Mouse (Mus musculus) heart, adult 8-10 months (tissue): ENCODE data around the gene Pcp2. TPM values are rescaled to one million over a fixed set of nuclear protein-coding genes. Genes with fewer than 3 reads are reported as not detected.
A peak's percentile ranks its signal among the peaks of the same experiment; 100 is the strongest.
"Not testable (repeated sequence)": the region's sequence is repeated elsewhere in the genome, so short reads cannot be mapped to it uniquely, and the experiment has no call there.

Source experiments
- DNase-seq: peaks from one replicate; pipeline ENCODE4 v3.0.0; 2022; ENCODE audit warnings: low spot score
- total RNA-seq, 4 experiments: library from RNA; stranded (reverse); gene quantifications; 2 replicates each; pipeline ENCODE4 v1.2.4; 2022

Pcp2 gene
- total RNA-seq, 4 experiments from 2014 or later: not detected

DNA sequence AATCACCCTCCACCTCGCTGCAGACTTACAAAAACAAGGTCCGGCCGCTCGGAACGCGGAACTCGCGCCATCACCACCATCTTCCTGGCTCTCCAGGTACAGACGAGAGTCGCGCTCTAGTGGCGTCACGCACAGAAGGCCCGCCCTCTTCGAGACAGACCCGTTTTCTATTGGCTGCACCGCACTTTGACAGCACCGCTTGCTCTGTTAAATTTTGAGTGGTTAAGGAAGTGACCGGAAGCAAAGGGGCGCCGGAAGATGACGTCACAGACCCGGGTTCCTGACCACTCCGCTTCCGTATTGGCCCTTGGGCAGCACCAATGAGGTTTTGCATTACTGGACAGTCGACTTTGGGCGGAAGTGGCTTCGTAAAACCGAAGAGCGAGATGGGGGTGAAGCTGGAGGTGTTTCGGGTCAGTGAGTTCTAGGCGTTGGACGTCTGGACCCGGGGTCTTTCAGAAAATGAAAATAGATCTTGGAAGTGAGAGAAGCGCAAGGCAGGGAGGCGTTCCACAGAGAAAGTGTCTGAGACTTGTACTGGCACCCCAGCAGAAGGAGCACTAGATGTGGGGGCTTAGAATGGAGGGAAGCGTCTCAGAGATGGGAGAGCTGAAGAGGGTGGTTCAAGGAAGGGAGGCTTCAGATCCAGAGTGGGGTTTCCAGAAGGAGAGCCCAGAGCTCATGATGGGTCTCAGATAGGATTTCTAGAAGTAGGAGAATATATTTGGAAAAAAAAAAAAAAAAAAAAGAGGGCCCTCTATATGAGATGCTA is 4.0 kb downstream of the Pcp2 start, which contains the start of the genes Xab2 and Pet100:
TSS of gene Xab2 (minus strand) at position 118 of the 772 bp plus-strand sequence.
TSS of gene Pet100 (plus strand) at position 350 of the 772 bp plus-strand sequence.
- peak; percentile 100 for DNase-seq

DNA sequence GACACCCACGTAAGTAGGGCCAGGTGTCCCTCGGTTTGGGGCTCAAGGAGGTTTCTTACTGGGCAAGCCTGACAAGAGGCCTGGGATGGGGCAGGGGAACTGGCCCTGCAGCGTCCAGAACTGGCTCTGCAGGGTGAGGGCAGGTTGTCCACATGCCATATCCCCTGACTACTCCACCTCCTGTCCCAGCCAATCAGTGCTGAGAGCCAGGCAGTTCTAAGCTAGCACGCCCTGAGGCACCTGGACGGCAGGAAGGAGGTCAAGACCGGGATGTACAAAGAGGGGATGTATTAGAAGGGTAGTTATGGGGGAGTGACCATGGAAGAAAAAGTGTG is 15.6 kb downstream of the Pcp2 start:
- no peak for DNase-seq

DNA sequence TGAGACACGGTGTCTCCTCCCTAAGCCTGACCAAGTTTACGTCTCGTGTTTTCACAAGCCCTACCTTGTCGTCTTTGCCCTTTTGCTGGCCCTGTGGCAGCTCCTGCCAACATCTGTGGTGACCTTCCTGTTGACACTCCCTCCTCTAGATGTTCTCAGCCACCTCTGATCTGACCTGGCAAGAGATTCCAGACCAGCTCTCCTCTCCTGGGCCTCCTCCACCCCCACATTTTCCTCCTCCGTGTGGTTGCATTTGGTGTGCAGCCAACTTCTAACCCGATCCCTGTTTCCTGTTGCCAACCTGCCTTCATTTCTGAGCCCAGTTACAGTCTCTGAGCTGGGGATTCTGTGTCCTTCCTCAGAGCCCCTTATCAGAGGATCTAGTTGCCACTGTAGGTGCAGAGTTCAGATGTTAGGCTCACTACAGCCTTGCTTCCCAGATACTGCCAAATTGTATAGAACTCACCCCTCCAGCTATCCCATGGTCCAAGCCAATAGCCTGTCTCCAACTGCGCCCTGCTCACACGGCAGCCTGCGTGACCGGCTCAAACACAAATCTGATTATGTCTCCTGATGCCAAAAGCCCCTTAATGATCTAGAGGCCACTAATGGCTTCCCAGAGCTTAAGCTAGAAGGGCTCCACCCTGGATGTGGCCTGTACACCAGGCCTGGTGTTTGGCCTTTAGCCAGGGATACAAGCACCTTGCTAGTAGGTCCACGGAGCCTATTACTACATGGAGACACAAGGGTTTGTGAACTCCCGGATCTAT is 16.1 kb downstream of the Pcp2 start:
- DNase-seq: no peak

DNA sequence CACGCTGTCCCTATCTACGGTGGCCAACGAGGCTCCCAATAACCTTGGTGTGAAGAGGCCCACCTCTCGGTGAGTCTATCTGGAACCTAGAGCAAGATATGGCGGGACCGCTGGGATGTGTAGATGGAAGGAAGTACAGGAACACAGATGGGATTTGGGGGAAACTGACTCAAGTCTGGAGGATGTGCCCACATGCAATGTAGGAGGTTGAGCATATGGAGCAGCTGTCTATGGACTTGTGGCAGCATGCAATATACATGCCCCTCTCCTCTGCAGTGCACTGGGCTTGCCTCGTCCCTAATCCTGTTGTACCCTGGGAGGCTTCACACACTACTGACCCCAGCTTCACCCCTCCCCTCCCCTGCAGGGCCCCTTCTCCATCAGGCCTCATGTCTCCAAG is 17.5 kb downstream of the Pcp2 start:
- no peak for DNase-seq

DNA sequence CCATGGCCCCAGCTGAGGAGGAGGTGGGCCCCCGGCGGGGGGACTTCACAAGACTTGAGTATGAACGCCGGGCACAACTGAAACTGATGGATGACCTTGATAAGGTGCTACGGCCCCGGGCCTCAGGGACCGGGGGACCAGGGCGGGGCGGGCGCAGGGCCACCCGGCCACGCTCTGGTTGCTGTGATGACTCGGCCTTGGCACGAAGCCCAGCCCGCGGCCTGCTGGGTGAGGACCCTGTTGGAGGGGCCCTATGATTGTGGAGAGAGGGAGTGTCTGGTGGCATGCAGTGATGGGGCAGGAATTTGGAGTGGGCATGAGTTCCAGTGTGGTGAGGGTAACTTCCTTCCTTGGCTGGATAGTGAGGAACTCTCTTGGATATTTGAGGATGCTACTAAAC is 18.8 kb downstream of the Pcp2 start:
- DNase-seq: no peak

DNA sequence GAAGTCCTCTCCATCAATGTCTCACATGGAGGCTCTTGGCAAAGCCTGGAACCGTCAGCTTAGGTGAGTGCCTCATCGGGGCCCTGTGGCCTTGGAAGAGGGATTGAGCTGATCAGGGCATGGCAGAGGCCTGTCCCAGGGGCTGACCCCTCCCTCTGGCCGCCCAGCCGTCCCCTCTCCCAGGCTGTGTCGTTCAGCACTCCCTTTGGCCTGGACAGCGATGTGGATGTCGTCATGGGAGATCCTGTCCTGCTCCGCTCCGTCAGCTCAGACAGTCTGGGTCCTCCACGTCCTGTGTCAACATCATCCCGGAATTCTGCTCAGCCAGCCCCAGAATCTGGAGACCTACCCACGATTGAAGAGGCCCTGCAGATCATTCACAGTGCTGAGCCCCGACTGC is 21.9 kb downstream of the Pcp2 start:
- no peak for DNase-seq

DNA sequence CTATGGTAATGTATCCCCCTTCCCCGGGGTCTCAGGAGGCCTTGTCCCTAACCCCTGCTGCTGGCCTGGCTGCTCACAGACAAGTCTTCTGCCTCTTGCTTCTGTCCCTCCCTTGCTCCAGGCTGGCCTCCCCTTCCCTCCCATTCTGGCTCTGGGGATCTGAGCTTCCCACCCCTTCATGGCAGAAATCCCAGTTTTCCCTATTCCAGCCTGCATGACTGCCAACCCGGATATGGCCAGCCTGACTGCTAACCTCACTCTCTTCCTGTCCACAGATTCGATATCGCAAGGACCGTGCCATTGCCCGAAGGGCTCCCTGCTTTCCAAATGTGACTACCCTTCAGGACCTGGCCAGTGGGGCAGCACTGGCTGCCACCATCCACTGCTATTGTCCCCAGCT is 24.9 kb downstream of the Pcp2 start:
- DNase-seq: peak; percentile 75

DNA sequence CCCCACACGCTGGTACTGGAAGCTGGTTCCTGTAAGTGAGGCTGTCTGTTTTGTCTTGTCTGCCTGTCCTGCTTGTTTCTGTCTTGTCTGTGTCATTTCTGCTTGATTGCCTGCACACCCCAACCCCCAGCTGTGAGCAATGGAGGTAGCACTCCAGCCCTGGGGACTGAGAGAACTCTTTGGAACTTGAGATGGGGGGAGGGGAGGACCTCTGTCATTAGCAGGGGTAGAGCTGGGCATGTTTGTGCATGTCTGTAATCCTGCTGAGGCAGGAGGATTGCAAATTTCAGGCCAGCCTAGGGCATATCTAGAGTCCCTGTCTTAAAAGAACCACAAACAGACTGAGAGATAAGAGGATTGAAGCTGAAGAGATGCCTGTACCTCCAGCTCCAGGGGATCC is 26.1 kb downstream of the Pcp2 start:
- DNase-seq: no peak

DNA sequence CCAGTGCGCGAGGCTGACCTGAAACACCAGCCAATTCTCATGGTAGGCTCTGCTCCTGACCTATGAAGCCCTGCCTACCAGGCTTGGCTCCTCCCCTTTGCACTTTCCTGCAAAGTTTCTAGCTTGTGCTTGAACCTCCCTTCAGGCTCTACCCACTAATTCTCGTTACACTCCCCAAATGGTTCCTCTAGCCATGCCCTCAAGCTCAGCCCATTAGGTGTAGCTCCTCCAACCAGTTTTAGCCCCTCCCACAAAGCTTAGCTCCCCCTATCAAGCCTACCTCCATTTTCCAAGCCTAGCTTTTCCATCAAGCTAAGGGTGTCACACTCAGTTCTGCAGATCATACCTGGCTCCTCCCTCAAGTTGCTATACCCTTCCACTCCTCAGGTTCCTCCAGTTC is 27.3 kb downstream of the Pcp2 start:
- DNase-seq: no peak

DNA sequence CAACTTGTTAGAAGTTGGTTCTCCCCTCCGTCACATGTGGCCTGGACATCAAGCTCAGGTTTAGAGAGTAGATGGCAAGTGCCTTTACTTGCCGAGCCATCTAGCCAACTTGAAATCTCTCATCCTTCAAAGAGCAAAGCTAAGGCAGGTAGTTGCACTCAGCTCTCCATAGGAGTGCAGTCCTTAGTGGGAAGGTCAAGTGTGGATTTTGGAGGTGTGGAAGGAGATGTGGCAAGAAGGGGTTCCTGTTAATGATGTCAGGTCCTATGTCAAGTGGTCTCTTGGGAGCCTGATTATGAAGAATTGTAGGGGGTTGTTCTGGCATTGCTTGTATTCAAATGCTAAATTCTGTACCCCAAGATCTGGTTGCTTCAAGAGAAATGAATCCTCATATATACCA is 30.9 kb downstream of the Pcp2 start:
- DNase-seq: no peak

DNA sequence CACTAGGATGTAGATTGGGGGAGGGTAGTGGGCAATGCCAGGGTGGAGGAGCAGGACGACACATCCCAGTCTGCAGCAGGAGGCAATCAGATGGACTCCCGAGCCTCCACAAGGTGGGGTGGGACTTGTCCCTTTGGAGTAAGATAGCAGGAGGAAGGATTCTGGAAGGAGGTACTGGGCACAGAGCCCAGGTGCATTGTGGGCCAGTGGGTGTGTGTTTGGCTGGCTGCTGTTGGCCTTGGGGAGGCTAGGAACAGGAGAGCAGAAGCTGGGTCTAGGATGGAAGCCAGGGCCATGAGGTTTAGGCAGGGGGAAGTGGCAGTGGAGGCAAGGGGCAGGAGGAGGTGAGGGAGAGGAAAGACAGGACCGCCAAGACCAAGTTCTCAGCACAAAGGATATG is 31.9 kb downstream of the Pcp2 start:
- DNase-seq: no peak

DNA sequence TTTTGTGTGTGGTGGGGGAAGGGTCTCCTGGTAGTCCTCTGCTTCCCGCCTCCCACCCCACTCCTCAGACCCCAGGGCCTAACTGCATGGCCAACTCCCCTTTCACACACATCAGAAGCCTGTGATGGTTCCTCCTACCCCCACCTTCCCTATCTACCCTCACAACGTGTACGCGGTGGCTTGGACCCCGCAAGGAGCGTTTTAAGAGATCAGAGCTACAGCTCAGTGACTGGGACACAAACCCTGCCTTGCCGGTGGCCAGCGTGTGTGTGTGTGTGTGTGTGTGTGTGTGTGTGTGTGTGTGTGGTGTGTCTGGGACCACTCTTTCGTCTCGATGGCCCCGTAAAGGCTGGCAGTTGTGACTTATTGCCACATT is 37.1 kb downstream of the Pcp2 start:
- no peak for DNase-seq

DNA sequence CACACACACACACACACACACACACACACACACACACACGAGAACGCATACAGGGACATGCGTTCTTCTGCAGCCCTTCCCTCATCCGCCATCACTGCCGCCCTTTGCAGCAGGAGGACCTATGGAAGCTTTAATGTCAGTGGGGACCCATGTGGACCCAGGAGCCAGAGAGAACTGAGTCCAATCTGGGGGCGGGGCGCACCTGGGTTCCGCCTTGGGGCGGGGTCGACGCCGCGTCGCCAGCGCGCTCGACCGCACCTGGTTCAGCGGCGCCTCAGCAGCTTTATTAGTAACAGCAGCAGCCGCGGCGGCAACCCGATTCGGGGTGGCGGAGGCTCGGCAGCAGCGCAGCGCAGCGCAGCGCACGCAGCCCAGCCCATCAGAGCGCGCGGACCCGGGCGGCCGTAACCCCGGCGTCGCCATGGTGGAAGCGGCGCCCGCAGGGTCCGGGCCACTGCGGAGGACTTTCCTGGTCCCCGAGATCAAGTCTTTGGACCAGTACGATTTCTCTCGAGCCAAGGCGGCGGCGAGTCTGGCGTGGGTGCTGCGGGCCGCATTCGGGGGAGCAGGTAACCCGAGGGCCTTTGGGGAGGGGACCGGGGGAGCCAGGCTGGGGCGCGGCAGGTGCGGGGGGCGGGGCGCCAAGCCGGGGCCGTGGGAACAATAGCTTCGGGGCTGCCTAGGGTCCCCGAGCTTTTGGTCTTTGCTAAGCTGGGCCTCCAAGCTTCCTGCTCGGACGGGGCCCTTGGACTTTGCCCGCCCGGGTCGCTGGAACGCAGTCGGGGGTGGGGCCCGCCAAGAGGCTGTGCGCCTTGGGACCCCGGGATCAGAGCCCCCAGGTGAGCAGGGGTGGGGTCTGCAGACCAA is 37.7 kb downstream of the Pcp2 start:
- no peak for DNase-seq

DNA sequence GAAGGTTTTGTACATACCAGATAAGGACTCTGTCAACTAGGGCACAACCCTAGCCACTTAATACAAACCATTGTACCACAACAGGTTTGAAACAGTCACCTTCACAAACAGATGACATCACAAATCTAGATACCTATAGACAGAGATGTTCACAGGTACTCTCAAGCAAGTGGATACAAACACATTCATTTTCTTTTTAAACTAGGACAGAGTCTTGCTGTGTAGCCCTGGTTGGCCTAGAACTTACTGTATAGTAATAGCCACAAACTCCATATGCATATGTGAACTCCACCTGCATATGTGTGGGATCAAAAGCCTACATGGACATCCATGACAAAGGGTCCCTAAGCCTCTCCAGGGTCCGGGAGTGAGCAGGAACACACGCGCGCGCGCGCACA is 38.4 kb downstream of the Pcp2 start, which contains the start of gene Camsap3:
TSS of gene Camsap3 (plus strand) at position 301 of the 398 bp plus-strand sequence.
- DNase-seq: no peak

DNA sequence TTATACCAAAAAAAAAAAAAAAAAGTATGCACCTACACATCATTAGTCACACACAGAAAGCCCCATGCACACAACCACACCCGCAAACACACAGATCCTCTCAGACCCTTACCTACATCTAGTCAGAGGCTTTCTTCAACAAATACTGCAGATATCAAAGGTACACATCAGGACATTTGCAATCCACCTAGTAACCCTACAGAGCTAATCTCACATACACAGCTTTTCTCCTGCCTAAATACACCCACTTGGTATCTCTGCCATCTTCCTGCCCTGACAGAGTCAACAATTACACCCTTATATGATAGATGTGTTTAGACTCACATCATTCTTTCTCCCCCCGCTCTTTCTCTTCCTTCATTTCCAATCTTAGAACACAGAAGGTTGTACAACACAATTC is 38.9 kb downstream of the Pcp2 start:
- DNase-seq: no peak

DNA sequence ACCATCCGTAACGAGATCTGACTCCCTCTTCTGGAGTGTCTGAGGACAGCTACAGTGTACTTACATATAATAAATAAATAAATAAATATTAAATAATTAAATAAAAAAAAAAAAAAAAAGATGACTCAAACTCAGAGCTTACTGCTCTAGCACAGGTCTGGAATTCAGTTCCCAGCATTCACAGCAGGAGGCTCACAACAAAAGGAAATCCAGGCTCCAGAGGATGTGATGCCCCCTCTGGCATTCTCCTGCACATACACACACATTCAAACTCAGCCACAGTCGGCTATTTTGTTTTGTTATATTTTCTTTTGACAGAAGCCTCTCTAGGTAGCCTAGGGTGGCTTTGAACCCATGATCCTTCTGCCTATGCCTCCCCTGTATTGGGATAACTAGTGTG is 43.4 kb downstream of the Pcp2 start:
- DNase-seq: not testable (repeated sequence)

DNA sequence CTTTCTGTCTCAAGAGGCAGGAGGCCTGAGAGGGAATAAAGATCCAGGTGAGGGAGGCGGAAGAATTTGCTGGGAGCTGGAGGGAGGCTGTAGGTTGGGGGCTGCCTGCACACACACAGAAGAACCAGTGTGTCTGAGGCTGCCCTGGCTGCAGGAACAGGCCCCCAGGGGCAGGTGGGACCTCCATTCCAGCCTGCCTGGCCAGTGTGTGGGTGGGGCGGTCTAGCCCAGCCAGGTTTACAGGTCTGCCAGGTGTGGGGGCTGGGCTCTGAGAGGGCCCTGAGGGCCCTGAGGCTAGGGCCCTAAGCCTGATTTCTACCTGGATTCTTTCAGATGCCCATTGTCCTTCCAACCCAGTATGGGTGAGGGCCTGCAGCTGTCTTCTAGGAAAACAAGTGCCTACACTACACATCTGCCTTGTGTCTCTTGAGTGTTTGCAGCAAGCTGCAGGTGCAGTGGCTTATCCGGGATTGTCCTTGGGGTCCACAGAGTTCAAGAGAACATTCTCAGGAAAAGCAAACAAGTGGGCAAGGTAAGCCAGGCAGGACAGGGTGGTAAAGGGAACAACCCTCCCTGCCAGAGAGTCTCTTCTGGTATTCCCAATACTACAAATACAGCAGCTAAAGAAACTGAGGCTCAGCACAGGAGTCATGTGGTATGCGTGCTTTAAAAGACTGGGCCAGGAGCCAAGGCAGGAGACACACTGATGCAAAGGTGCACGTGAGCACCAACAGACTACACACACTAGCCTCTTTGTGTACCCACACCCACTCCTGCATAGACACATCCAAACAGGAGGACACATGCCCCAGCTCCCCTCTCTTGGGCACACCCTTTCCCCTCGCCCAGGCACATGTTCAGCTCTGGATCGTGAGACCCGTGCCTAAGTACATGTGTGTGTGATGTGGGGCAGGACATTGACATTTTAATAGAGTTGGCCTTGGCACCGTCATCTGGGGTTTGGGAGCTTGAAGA is 45.7 kb downstream of the Pcp2 start:
- no peak for DNase-seq

DNA sequence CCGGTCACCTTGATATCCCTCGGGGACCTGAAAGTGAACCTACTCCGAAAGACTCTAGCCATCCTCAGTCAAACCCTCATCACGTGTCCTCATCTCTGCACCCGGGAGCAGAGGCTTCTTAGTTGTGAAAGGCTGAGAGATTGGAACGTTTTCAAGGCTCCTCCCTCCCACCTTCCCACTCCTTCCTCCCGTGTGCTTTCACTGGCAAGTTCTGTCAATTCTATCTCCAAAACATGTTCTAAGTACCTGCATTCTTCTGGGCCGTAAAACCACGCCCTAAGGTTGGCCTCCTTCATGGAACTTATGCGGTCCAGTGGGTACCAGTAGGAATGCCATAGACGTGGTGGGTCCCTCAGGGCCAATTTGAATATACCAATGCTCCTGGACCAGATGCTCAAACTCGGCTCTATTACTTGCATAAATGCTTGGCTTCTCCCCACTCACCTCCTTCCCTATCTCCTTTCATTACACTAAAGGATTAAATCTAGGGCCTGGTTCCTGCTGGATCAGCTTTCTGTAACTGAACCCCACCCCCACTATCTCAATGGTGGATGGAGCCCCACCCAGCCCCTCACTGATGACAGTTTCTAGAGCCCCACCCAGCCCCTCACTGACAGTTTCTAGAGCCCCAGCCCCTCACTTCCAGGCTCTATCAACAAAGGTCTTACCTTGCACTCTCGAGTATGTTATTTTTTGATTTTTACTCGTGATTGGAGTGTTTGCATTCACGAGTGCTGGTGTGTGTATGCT is 49.0 kb downstream of the Pcp2 start:
- no peak for DNase-seq

DNA sequence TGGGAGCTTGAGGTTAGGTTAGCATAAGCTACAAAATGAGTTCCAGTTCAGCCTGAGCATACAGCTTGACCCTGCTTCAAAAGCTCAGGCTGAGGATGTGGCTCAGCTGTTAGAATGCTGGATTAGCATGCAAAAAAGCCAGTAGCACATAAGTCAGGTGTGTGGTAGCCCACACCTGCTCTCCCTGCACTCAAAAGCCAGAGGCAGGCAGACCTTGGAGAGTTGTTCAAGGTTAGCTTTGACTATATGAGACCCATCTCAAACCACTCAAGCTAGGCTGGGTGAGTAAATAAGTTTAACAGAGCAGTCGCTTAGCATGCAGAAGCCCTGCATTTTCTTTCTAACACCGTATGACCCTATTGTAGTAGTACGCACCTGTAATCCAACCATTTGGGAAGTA is 50.8 kb downstream of the Pcp2 start:
- DNase-seq: no peak
